Mouse (Mus musculus) hindbrain, embryonic 16.5 days (tissue): Measurements from ENCODE around the gene Cckbr. TPM values are rescaled to one million over a fixed set of nuclear protein-coding genes. Genes with fewer than 3 reads are reported as not detected.
A peak's percentile ranks its signal among the peaks of the same experiment; 100 is the strongest.

Source experiments
- ATAC-seq: fragments of 200-750 bp; cut with Nextera tagmentation; 2 replicates; pipeline ENCODE4 v1.8.0; 2017; ENCODE audit warnings: moderate TSS enrichment, moderate library complexity
- H3K27ac ChIP-seq: fragments of 300-500 bp; sonication (generic); 2 replicates; pipeline ENCODE4 v1.5.1; 2014; ENCODE audit warnings: low read depth, mild to moderate bottlenecking, control low read depth, low read length, moderate library complexity
- H3K27me3 ChIP-seq: fragments of 300-500 bp; sonication (generic); replicated peaks from 2 replicates; pipeline ENCODE4 v1.6.1; 2014; ENCODE audit warnings: low read length; ENCODE audit not compliant: control insufficient read depth, insufficient read depth
- H3K36me3 ChIP-seq: fragments of 300-500 bp; sonication (generic); 2 replicates; pipeline ENCODE4 v1.6.1; 2014; ENCODE audit warnings: mild to moderate bottlenecking, low read length, moderate library complexity, mixed read lengths; ENCODE audit not compliant: control insufficient read depth, insufficient read depth
- H3K4me1 ChIP-seq: fragments of 300-500 bp; sonication (generic); 2 replicates; pipeline ENCODE4 v1.6.1; 2014; ENCODE audit warnings: low read depth, low read length; ENCODE audit not compliant: control insufficient read depth, insufficient read depth
- H3K4me2 ChIP-seq: fragments of 300-500 bp; sonication (generic); 2 replicates; pipeline ENCODE4 v1.6.1; 2014; ENCODE audit warnings: mild to moderate bottlenecking, low read length, control low read depth, moderate library complexity
- H3K4me3 ChIP-seq: fragments of 300-500 bp; sonication (generic); 2 replicates; pipeline ENCODE4 v1.5.1; 2014; ENCODE audit warnings: mild to moderate bottlenecking, low read length, control low read depth, moderate library complexity
- H3K9ac ChIP-seq: fragments of 300-500 bp; sonication (generic); 2 replicates; pipeline ENCODE4 v1.6.1; 2014; ENCODE audit warnings: low read depth, mild to moderate bottlenecking, control low read depth, low read length, moderate library complexity
- H3K9me3 ChIP-seq: fragments of 300-500 bp; sonication (generic); 2 replicates; pipeline ENCODE4 v1.6.1; 2014; ENCODE audit warnings: mild to moderate bottlenecking, low read length, moderate library complexity; ENCODE audit not compliant: control insufficient read depth
- WGBS: fragments of 180-500 bp; shearing (Covaris S2); extraction: QIAGEN DNeasy Blood & Tissue Kit; methylation state at CpG from one replicate; pipeline ENCODE4 v1.1.7; 2014; 5-methylcytosine and 5-hydroxymethylcytosine counted together
- polyA plus RNA-seq: library from polyadenylated mRNA; unstranded; fragments of >200 nt; fragmentation: Nextera tagmentation; extraction: Ambion mirVana; gene quantifications from 2 replicates; pipeline ENCODE4 v1.2.1, GENCODE M21; 2015

Cckbr gene
- polyA plus RNA-seq, 1 experiment from 2014 or later, result 8.1 TPM

- H3K27me3 ChIP-seq, result no peaks in the 10 kb centered on the region
- 38% methylated on average over 5 of the region's 5 CpGs for WGBS
- no peaks in the 10 kb centered on the region for H3K9me3 ChIP-seq
- H3K4me2 ChIP-seq, result peak overlapping the region; percentile 90
- no peak overlapping the region for H3K9ac ChIP-seq
- no peak for ATAC-seq
- H3K36me3 ChIP-seq, result no peaks in the 10 kb centered on the region
- no peak overlapping the region for H3K4me3 ChIP-seq
- H3K27ac ChIP-seq, result no peak overlapping the region
- H3K4me1 ChIP-seq, result peaks cover 11% of the 10 kb centered on the region
Measured at GRCm38 (mm10) chr7:105480081-105480480, 54.5 kb downstream of the Cckbr start.

- WGBS, result 52% methylated on average over 23 of the region's 23 CpGs
- ATAC-seq, result 0 out of 2 replicates have a peak, but pooled peaks have one; percentile 1
- Histone ChIP-seq H3K9me3 (no peaks in the 10 kb centered on the region), H3K9ac (peak overlapping the region; percentile 85; the same call in 1 of the 2 replicates), H3K27ac (peak overlapping the region; percentile 82), H3K4me1 (peaks cover 11% of the 10 kb centered on the region), H3K4me3 (peak overlapping the region; percentile 52), H3K27me3 (no peaks in the 10 kb centered on the region), H3K36me3 (no peaks in the 10 kb centered on the region), H3K4me2 (peak overlapping the region; percentile 90)
Measured at GRCm38 (mm10) chr7:105480561-105481504, 55.3 kb downstream of the Cckbr start.

- 3% methylated on average over 61 of the region's 63 CpGs for WGBS
- peak within 1 kb of the TSS; percentile 82 for H3K27ac ChIP-seq
- no peaks in the 10 kb centered on the region for H3K27me3 ChIP-seq
- H3K36me3 ChIP-seq, result no peaks in the 10 kb centered on the region
- H3K4me3 ChIP-seq, result peak within 1 kb of the TSS; percentile 52
- H3K4me1 ChIP-seq, result peaks cover 11% of the 10 kb centered on the region
- no peaks in the 10 kb centered on the region for H3K9me3 ChIP-seq
- H3K4me2 ChIP-seq, result peak within 1 kb of the TSS; percentile 90
- H3K9ac ChIP-seq, result peak within 1 kb of the TSS; percentile 85
- peak; percentile 93 for ATAC-seq
Measured at GRCm38 (mm10) chr7:105481505-105482411, 56.2 kb downstream of the Cckbr start, which contains the start of gene Cavin3. TSS of gene Cavin3 (minus strand) at chr7:105482300.

DNA sequence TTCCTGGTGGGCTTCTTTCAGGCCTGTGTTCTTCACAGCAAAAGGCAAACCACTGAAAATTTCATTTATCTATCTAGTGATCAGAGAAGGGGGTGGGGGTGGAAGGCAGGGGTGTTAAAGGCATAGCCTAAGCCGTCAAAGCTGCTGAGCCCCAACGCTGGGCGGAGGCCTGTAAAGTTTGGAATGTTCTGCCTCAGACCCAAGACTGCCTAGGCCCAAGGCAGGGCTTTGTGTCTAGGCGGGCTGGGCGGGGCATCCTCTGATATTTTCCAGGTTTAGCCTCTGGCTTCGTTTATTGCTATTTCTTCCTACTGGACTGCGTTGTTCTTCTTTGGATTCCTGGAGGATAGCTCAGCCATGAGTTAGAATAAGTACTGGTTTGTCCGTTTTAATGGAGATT is 56.9 kb downstream of the Cckbr start:
- H3K4me1 ChIP-seq, result peaks cover 11% of the 10 kb centered on the region
- H3K27me3 ChIP-seq, result no peaks in the 10 kb centered on the region
- 54% methylated on average over 8 of the region's 8 CpGs for WGBS
- H3K27ac ChIP-seq, result peak overlapping the region; percentile 82
- peak overlapping the region; percentile 90 for H3K4me2 ChIP-seq
- H3K9ac ChIP-seq, result peak overlapping the region; percentile 85
- peak; percentile 22 for ATAC-seq
- peak overlapping the region; percentile 52 for H3K4me3 ChIP-seq
- H3K9me3 ChIP-seq, result no peaks in the 10 kb centered on the region
- no peaks in the 10 kb centered on the region for H3K36me3 ChIP-seq

GRCm38 (mm10) chr7:105485029-105485428 is 59.5 kb downstream of the Cckbr start:
- H3K4me1 ChIP-seq, result peaks cover 11% of the 10 kb centered on the region
- no peak overlapping the region for H3K27ac ChIP-seq
- H3K4me2 ChIP-seq, result no peak overlapping the region
- WGBS, result 69% methylated on average over 5 of the region's 5 CpGs
- H3K4me3 ChIP-seq, result no peak overlapping the region
- H3K9me3 ChIP-seq, result no peaks in the 10 kb centered on the region
- no peak for ATAC-seq
- H3K36me3 ChIP-seq, result no peaks in the 10 kb centered on the region
- H3K27me3 ChIP-seq, result no peaks in the 10 kb centered on the region
- no peak overlapping the region for H3K9ac ChIP-seq

DNA sequence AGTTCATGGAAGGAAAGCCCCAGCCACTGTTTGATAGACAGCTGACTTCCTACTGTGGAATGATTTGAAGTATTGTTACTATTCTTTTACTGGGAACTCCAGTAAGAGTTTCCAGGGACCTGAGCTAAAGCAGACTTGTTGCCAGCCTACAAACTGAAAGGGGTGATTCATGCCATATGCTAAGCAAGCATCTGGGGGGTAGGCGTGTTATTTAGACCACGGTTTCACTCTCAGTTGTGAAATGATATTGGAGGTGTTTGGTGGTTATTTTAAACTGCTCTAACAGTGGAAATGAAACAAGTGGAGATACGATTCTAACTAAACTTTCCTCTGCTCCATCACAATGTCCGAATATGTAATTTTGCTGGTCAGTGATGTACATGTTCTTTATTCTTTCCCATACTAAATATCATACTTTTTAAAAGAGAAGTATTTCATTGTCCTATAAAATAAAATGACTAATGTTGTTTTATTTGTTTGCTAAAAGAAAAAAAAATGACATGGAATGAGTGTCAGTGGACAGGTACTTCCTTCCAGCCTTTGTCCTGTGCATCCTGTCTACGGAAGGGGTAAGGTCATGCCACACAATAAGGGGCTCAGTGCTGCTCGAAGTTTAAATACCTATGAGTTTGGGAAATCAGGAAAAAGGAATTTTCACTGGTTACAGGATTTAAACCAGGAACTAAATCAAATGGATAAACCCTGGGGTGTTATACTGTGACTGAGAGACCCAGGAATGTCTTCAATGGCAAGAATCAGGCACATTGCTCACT is 61.8 kb downstream of the Cckbr start:
- peaks cover 4% of the 10 kb centered on the region for H3K4me1 ChIP-seq
- no peak overlapping the region for H3K9ac ChIP-seq
- no peaks in the 10 kb centered on the region for H3K27me3 ChIP-seq
- no peak overlapping the region for H3K27ac ChIP-seq
- no peak for ATAC-seq
- H3K4me2 ChIP-seq, result no peak overlapping the region
- H3K4me3 ChIP-seq, result no peak overlapping the region
- 77% methylated on average over 6 of the region's 6 CpGs for WGBS
- H3K36me3 ChIP-seq, result no peaks in the 10 kb centered on the region
- H3K9me3 ChIP-seq, result no peaks in the 10 kb centered on the region

DNA sequence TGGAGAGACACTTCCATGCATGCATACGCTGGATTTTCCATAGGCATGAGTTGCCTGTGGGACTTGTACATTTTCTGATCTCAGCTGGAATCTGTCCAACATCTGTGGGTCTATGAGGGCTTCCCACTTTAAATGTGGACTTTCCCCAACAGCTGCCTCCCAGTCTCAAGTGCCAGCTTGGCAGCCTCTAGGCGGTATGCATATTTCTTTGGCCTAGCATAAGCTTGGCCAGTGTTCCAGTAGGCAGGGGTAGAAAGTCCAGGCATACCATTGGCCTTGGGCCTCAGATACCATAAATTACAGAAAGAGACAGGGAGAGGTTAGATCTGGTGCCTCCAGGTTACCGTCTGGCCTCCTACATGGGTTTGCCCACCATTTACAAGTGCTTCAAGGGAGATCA is 72.3 kb downstream of the Cckbr start:
- no peak overlapping the region for H3K4me3 ChIP-seq
- no peak for ATAC-seq
- no peaks in the 10 kb centered on the region for H3K4me1 ChIP-seq
- H3K27me3 ChIP-seq, result no peaks in the 10 kb centered on the region
- 87% methylated on average over 3 of the region's 3 CpGs for WGBS
- no peak overlapping the region for H3K27ac ChIP-seq
- no peak overlapping the region for H3K4me2 ChIP-seq
- no peaks in the 10 kb centered on the region for H3K36me3 ChIP-seq
- H3K9me3 ChIP-seq, result no peaks in the 10 kb centered on the region
- H3K9ac ChIP-seq, result no peak overlapping the region

DNA sequence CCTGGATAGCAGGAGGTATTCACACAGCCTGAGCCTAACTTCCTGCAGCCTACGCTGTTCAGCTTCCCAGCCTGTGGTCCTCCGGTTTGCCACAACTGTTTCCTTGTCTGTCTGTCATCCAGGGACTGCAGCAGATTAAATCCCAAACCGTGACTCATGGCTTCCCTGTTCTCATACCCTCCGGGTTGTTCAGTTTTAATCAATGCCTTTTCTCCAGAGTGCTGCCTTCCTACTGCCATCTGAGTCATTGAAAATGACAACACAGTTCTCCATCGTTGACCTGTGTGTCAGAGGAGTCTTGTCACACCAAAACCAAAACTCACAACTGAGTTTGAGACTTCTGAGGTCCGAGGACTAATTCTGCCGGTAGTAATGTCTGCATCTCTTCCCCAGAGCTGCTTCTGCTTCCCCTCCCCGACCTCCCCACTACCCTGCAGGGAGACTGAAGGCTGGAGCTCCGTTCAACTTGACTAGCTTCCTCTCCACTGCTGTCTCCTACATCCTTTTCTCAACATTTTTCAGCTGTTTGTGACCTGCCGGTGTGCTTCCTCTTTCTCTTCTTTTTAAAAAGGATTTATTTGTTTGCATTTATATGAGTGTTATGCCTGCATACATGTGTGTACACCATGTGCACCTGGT is 73.4 kb downstream of the Cckbr start:
- Histone ChIP-seq H3K4me3 (no peak overlapping the region), H3K4me2 (no peak overlapping the region), H3K9me3 (no peaks in the 10 kb centered on the region), H3K9ac (no peak overlapping the region), H3K4me1 (no peaks in the 10 kb centered on the region), H3K27me3 (no peaks in the 10 kb centered on the region), H3K27ac (no peak overlapping the region), H3K36me3 (no peaks in the 10 kb centered on the region)
- WGBS, result 61% methylated on average over 10 of the region's 10 CpGs
- no peak for ATAC-seq
